Mouse (Mus musculus): ENCODE measurements around the gene Vsig10. TPM values are rescaled to one million over a fixed set of nuclear protein-coding genes. Genes with fewer than 3 reads are reported as not detected.

The Vsig10 gene
- polyA plus RNA-seq, 1 experiment = not detected

GRCm38 (mm10) chr5:117313420-117313819 is 5.5 kb upstream of the Vsig10 start:
- WGBS = 38% methylated on average over 14 of the region's 14 CpGs
- Histone ChIP-seq H3K4me1 (ENCODE audit: control insufficient read depth, insufficient read depth, low read length) (peaks cover under 1% of the 10 kb centered on the region; the same call in 1 of the 2 replicates), H3K27ac (ENCODE audit: insufficient read depth, low read depth, low read length) (no peak overlapping the region), H3K4me3 (ENCODE audit: insufficient read depth, low read depth, low read length) (no peak overlapping the region)
- TF ChIP-seq POLR2A (IDR thresholded peaks at IDR 0.05; ENCODE audit: insufficient read depth, low read depth, low read length) = no peak
- no peak for TF ChIP-seq CTCF (IDR thresholded peaks at IDR 0.05; ENCODE audit: insufficient read depth, low read depth, low read length)

GRCm38 (mm10) chr5:117313909-117314308 is 5.0 kb upstream of the Vsig10 start:
- H3K27ac ChIP-seq (ENCODE audit: insufficient read depth, low read depth, low read length) = no peak overlapping the region
- no peak overlapping the region for H3K4me3 ChIP-seq (ENCODE audit: insufficient read depth, low read depth, low read length)
- 57% methylated on average over 10 of the region's 10 CpGs for WGBS
- TF ChIP-seq POLR2A (IDR thresholded peaks at IDR 0.05; ENCODE audit: insufficient read depth, low read depth, low read length) = no peak
- peaks cover 4% of the 10 kb centered on the region; the same call in 1 of the 2 replicates for H3K4me1 ChIP-seq (ENCODE audit: control insufficient read depth, insufficient read depth, low read length)

DNA sequence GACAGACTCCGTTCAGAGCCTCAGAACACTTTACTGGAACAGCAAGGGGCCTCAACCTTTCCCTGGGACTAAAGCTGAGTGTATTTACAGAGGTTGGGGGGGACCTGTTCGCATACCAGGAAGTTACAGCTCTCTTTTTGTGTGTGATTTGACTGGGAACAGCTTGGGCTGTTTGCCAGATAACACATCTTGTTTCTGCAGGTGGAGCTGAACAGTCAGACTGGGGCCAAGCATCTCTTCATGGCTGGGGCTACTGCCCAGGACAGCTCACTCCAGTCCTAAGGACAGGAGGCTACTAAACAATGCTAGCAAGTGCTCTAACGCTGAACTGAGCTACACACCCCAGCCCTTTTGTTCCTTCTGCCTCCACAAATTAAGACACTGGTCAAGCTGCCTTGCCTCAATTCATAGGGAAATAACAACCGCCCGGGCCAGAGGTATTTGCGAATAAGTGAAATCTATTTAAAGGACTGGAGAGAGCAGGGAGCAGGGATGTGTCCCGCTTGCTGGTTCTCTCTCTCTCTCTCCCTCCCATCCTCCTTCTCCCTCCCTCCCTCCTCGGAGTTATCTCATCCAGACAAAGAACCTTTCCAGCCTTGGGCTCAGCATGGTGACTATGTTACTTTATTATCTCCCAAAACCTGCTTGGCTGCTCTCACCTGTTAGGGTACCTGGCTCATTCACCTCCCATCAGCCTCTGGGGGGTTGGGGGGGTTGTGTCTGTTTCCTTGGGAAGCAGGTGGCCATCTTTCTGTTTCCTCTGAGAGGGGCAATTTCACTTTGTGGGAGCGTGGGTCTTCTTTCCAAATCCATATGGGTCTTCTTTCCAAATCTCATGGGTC is 4.1 kb upstream of the Vsig10 start:
- no peak overlapping the region for H3K4me3 ChIP-seq (ENCODE audit: insufficient read depth, low read depth, low read length)
- TF ChIP-seq CTCF (IDR thresholded peaks at IDR 0.05; ENCODE audit: insufficient read depth, low read depth, low read length) (no peak), POLR2A (IDR thresholded peaks at IDR 0.05; ENCODE audit: insufficient read depth, low read depth, low read length) (no peak)
- H3K4me1 ChIP-seq (ENCODE audit: control insufficient read depth, insufficient read depth, low read length) = peaks cover 11% of the 10 kb centered on the region
- WGBS = 33% methylated on average over 9 of the region's 9 CpGs
- H3K27ac ChIP-seq (ENCODE audit: insufficient read depth, low read depth, low read length) = no peak overlapping the region

DNA sequence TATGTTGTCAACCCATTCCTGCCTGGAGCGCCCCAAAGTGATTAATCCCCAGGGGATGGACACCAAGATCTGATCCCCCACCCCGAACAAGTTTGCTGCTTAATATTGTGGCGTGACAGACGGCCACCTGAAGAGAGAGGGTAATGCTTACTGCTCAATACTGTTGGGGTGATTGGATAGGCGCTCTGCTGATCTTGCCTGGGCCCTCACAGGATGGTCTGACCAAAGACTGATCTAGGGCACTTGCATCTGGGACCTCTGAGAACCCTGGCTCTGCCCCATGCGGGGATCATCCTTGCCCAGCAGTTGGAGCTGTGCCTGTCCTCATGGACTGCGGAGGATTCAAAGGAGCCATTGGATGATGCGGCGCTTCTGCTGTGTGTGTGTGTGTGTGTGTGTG is 4.9 kb downstream of the Vsig10 start:
- WGBS = 92% methylated on average over 9 of the region's 9 CpGs
- no peak overlapping the region for H3K4me3 ChIP-seq (ENCODE audit: insufficient read depth, low read depth, low read length)
- TF ChIP-seq POLR2A (IDR thresholded peaks at IDR 0.05; ENCODE audit: insufficient read depth, low read depth, low read length) (no peak), CTCF (IDR thresholded peaks at IDR 0.05; ENCODE audit: insufficient read depth, low read depth, low read length) (no peak)
- peaks cover 8% of the 10 kb centered on the region for H3K4me1 ChIP-seq (ENCODE audit: control insufficient read depth, insufficient read depth, low read length)
- no peak overlapping the region for H3K27ac ChIP-seq (ENCODE audit: insufficient read depth, low read depth, low read length)

- H3K4me3 ChIP-seq (ENCODE audit: insufficient read depth, low read depth, low read length) = no peak overlapping the region
- 70% methylated on average over 6 of the region's 6 CpGs for WGBS
- H3K4me1 ChIP-seq (ENCODE audit: control insufficient read depth, insufficient read depth, low read length) = no peaks in the 10 kb centered on the region
- TF ChIP-seq CTCF (IDR thresholded peaks at IDR 0.05; ENCODE audit: insufficient read depth, low read depth, low read length) (no peak), POLR2A (IDR thresholded peaks at IDR 0.05; ENCODE audit: insufficient read depth, low read depth, low read length) (no peak)
- H3K27ac ChIP-seq (ENCODE audit: insufficient read depth, low read depth, low read length) = no peak overlapping the region
These were observed 7.5 kb downstream of the Vsig10 start for GRCm38 (mm10) chr5:117326408-117326807.

GRCm38 (mm10) chr5:117330457-117330856 is 11.6 kb downstream of the Vsig10 start:
- TF ChIP-seq CTCF (IDR thresholded peaks at IDR 0.05; ENCODE audit: insufficient read depth, low read depth, low read length) = no peak
- TF ChIP-seq POLR2A (IDR thresholded peaks at IDR 0.05; ENCODE audit: insufficient read depth, low read depth, low read length) = no peak
- WGBS = 96% methylated on average over 7 of the region's 7 CpGs
- no peaks in the 10 kb centered on the region for H3K4me1 ChIP-seq (ENCODE audit: control insufficient read depth, insufficient read depth, low read length)
- no peak overlapping the region for H3K4me3 ChIP-seq (ENCODE audit: insufficient read depth, low read depth, low read length)
- H3K27ac ChIP-seq (ENCODE audit: insufficient read depth, low read depth, low read length) = no peak overlapping the region

GRCm38 (mm10) chr5:117337999-117338398 is 19.1 kb downstream of the Vsig10 start:
- Histone ChIP-seq H3K27ac (ENCODE audit: insufficient read depth, low read depth, low read length) (no peak overlapping the region), H3K4me1 (ENCODE audit: control insufficient read depth, insufficient read depth, low read length) (0 out of 2 replicates have a peak, but pooled peaks cover 3% of the 10 kb centered on the region), H3K4me3 (ENCODE audit: insufficient read depth, low read depth, low read length) (no peak overlapping the region)
- TF ChIP-seq POLR2A (IDR thresholded peaks at IDR 0.05; ENCODE audit: insufficient read depth, low read depth, low read length) = no peak
- TF ChIP-seq CTCF (IDR thresholded peaks at IDR 0.05; ENCODE audit: insufficient read depth, low read depth, low read length) = no peak
- WGBS = 80% methylated on average over 10 of the region's 10 CpGs

DNA sequence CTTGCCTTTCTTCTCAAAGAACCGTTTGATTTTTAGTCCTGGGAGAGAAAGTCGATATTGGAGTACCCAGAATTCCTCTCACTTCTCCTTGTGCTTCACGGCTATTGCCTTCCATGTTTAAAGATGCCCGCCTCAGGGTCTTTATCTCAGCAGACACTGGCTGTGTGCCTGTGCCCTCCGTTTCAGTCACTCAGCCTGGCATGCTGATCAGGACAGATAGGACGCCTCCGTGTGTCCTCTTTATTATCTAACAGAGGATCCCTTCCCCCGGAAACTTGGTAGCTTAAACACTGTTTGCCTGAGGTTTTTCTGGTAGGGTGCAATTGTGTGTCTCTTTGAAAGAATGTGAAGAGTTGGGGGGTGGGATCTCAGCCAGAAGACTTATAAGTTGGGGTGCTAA is 19.6 kb downstream of the Vsig10 start:
- TF ChIP-seq POLR2A (IDR thresholded peaks at IDR 0.05; ENCODE audit: insufficient read depth, low read depth, low read length) (no peak), CTCF (IDR thresholded peaks at IDR 0.05; ENCODE audit: insufficient read depth, low read depth, low read length) (no peak)
- 66% methylated on average over 8 of the region's 8 CpGs for WGBS
- no peak overlapping the region for H3K27ac ChIP-seq (ENCODE audit: insufficient read depth, low read depth, low read length)
- 0 out of 2 replicates have a peak, but pooled peaks cover 3% of the 10 kb centered on the region for H3K4me1 ChIP-seq (ENCODE audit: control insufficient read depth, insufficient read depth, low read length)
- no peak overlapping the region for H3K4me3 ChIP-seq (ENCODE audit: insufficient read depth, low read depth, low read length)

DNA sequence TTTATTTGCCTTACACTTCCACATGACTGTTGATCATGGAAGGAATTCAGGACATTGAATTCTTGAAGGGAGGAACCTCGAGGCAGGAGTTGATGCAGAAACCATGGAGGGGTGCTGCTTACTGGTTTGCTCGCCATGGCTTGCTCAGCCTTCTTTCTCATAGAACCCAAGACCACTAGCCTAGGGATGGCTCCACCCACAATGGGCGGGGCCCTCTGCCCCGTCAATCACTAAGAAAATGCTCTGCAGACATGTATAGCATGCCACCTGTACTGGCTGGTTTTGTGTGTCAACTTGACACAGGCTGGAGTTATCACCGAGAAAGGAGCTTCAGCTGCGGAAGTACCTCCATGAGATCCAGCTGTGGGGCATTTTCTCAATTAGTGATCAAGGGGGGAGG is 21.2 kb downstream of the Vsig10 start:
- Histone ChIP-seq H3K4me1 (ENCODE audit: control insufficient read depth, insufficient read depth, low read length) (0 out of 2 replicates have a peak, but pooled peaks cover 3% of the 10 kb centered on the region), H3K4me3 (ENCODE audit: insufficient read depth, low read depth, low read length) (no peak overlapping the region), H3K27ac (ENCODE audit: insufficient read depth, low read depth, low read length) (no peak overlapping the region)
- WGBS = 83% methylated on average over 6 of the region's 6 CpGs
- no peak for TF ChIP-seq POLR2A (IDR thresholded peaks at IDR 0.05; ENCODE audit: insufficient read depth, low read depth, low read length)
- no peak for TF ChIP-seq CTCF (IDR thresholded peaks at IDR 0.05; ENCODE audit: insufficient read depth, low read depth, low read length)

All from olfactory bulb, adult 2 months (tissue).